Mouse (Mus musculus) heart, adult 18-20 months (tissue): ENCODE results near the gene Slc38a3. TPM values are rescaled to one million over a fixed set of nuclear protein-coding genes. Genes with fewer than 3 reads are reported as not detected.

Source experiments
- DNase-seq, 2 experiments: peaks; one replicate each; pipeline ENCODE4 v3.0.0; 2021 to 2022; ENCODE audit warnings: mixed read lengths in 1 of 2
- long read RNA-seq, 2 experiments: library from polyadenylated mRNA; stranded (forward); transcript quantifications; one replicate each; pipeline ENCODE4 v2.0.0; 2021
- total RNA-seq, 2 experiments: library from RNA; stranded (reverse); gene quantifications; 2 replicates each; pipeline ENCODE4 v1.2.3; 2021

The Slc38a3 gene
- total RNA-seq = 10 to 100 TPM; 48.3 to 61.0 TPM
- long read RNA-seq, experiment 1, transcript Slc38a3-209 (16 exons, 2,463 nt) = major isoform, 13 of 25 reads
- long read RNA-seq, experiment 1, partial matches to known transcripts = 4 of 25 reads
- long read RNA-seq, experiment 1, other reads (novel, unspliced or antisense) = 6 of 25 reads
- long read RNA-seq, experiment 2, partial matches to known transcripts = 0 of 7 reads
- long read RNA-seq, experiment 2, other reads (novel, unspliced or antisense) = 4 of 7 reads

DNA sequence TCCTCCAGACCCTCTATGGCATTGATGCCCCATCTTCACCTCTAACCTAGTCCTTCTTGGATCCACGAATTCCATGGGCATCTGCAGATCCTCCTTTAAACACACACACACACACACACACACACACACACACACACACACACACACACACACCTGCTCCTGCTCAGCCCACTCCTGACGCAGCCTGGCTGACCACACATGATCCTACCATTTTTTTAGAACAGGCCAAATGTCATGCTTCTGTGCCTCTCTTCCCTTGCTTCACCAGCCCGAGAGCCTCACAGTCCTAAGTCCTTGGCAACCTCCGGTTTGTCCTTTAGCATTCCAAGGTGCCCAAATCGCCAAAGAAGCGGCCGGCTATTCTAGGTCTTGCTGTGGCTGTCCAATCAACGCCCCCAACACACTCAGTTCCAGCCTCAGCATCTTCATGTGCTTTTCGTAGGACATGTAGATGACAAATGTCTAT lies at the start of gene Slc38a3:
TSS of gene Slc38a3 (minus strand) at position 51 of the 466 bp plus-strand sequence.
- DNase-seq = no peak

GRCm38 (mm10) chr9:107716951-107717350 lies 47.6 kb upstream of the Slc38a3 start:
- no peak for DNase-seq

- DNase-seq = no peak
Measured at GRCm38 (mm10) chr9:107715632-107716031, 46.3 kb upstream of the Slc38a3 start.

GRCm38 (mm10) chr9:107714221-107714952 lies 45.1 kb upstream of the Slc38a3 start:
- peak; percentile 51 to 75 for DNase-seq

- DNase-seq = peak; percentile 78 to 86
Measured at GRCm38 (mm10) chr9:107709697-107710483, 40.6 kb upstream of the Slc38a3 start, which contains the start of gene Sema3f. Sema3f (minus strand) TSS chr9:107710475.

- DNase-seq = peak in 1 of 2 experiments; percentile 46
Measured at GRCm38 (mm10) chr9:107709096-107709696, 39.9 kb upstream of the Slc38a3 start.

GRCm38 (mm10) chr9:107708439-107709095 lies 39.2 kb upstream of the Slc38a3 start:
- DNase-seq = no peak

- DNase-seq = no peak
Measured at GRCm38 (mm10) chr9:107707701-107708438, 38.5 kb upstream of the Slc38a3 start.

- DNase-seq = no peak
Measured at GRCm38 (mm10) chr9:107706781-107707211, 37.5 kb upstream of the Slc38a3 start.

DNA sequence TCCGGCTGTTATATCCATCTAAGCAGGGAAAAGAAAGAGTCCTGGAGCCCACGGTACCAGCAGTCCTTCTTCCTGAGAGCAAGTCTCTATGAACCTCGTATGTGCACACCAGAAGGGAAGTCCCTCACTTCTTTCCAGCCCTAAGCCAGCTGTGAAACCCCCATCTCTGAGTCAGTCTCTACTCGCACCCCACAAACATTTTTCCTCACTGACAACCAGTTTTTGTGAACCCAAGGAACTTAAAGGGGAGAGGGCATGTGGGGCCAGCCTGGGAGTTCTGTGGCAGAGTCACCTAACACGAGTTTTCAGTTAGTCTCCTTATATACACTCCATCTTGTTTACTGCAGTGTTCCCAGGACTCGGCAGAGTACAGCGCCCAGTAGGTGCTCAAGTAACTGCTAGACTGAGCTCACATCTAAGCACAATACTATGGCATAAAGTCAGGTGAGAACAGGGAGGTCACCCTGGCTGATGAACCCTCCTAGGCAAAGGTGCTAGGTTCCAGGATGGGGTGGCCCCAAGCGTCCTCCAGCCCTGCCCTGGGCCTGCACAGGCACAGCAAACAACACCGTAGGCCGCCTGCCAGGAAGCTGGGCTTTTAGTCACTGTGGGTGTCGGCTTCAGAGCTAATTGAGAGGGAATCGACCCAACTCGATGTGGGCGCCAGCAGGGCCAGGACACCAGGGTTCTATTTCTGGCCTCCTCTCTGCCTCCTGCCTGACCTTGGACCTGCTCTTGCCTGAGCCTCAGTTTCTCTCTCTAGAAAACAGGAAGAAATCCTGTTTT lies 34.2 kb upstream of the Slc38a3 start:
- DNase-seq = peak; percentile 65 to 74

GRCm38 (mm10) chr9:107702606-107703185 lies 33.4 kb upstream of the Slc38a3 start:
- DNase-seq = no peak

DNA sequence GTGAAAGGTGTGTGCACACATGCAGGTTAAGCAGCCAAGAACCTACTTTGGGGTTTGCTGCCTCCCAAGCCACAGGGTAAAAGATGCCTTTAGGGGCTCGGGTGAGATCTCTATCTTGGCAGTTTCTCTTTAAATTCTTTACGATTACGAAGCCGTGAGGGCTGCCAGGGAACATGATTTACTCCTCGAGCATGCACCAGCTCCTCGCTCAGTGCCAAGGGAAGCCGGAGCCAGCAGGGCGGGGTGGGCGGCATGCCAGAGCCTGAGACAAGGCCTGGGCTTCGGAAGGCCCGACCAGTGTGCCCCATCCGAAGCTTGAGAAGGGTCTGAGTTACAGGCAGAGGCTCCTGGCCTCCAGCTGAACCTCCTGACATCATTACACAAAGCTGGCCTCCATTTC lies 32.3 kb upstream of the Slc38a3 start:
- DNase-seq = peak; percentile 81 to 83

DNA sequence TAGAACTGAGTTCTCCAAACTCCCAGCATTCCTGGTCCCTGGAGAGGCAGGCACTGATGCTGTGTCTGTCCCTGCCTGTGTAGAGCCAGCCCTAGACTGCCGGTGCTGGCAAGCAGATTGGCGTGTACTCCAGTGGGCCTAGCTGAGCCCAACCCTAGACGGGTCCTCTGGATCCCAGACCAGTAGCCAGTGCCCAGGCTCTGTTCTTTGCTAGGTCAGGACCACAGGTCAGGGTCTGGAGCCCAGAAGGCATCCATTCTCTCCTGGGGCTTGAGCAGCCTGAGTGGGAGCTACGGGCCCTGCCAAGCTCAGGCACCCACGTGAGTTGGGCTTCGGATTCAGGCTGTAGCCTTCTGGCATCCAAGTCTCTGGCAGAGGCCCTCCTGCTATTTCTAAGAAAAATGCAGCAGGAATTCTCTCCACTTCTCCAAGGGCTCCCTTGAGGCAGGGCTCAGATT lies 30.8 kb upstream of the Slc38a3 start:
- DNase-seq = peak in 1 of 2 experiments; percentile 51

DNA sequence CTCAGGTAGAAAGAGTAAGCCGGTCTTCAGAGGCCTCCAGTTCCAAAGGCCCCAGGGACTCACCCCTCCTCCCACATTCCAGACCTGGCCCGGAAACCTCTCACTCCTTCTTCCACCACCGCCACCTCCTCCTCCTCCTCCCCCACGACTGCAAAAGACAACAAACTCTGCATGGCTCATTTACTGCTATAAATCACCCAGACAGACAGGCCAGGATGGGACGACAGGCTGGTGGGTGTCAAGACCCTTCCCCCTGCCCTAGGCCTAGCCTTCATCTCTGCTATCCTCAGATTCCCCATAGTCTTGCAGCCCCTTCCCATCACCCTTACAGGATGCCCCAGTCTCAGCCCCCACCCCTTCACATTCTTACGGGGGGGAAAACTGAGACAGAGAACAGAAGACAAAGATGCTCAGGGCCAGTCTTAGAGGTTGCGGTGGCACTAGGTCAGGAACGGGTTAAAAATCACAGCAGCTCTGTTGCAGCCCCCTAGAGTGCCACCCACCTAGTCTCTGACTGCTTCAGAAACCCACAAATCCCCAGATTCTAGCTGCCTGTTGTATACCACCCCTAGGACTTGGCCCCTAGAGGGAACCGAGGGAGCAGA lies 30.1 kb upstream of the Slc38a3 start:
- DNase-seq = no peak

DNA sequence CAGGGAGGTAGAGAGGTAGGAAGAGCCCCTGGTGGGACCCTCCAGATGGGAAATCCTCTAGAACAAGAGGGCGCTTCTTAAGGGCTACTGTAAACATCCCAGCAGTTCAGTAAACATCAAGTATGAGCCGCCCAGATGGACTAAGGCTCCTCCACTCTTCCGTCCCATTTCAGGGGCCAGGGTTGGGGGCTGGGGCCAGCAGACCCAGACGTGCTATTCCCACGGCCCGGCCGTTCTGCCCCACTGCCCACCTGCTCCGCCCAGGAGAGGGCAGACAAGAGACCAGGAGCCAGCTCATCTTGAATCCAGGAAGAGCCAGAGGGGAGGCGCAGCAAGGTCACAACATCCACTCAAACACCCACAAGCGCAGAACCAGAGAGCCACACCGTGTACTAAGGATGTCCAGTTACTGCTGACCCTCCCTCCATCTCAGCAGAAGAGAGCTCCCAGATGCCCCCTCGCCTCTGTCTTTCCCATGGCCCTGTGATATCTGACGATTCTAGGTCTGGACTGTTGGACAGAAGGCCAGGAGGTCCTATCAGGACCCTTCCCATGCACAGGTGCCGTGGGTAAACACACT lies 29.4 kb upstream of the Slc38a3 start:
- DNase-seq = no peak

GRCm38 (mm10) chr9:107697811-107698521 lies 28.6 kb upstream of the Slc38a3 start:
- DNase-seq = no peak

- DNase-seq = peak in 1 of 2 experiments; percentile 71
Measured at GRCm38 (mm10) chr9:107696845-107697610, 27.7 kb upstream of the Slc38a3 start.
